ENCODE assay signal across 16 mouse cellular contexts in genomic region chr5:121664971-121665370, GRCm38 (mm10).
"Had no signal": no experiment of that assay in that cellular context is flagged by ENCODE, and none has a peak within 500 bp of the region (broad histone marks: within the 10 kb centered on the region; RNA-seq: fewer than 3 reads in every experiment).

No protein-coding gene starts in this region.

- H3K9ac ChIP-seq: neural tube, embryonic 13.5 days; neural tube, embryonic 15.5 days; stomach, embryonic 15.5 days had no signal

- H3K27me3 ChIP-seq: neural tube, embryonic 13.5 days; neural tube, embryonic 15.5 days; stomach, embryonic 15.5 days had no signal

- H3K4me3 ChIP-seq: neural tube, embryonic 13.5 days; neural tube, embryonic 15.5 days; stomach, embryonic 15.5 days had no signal

- H3K27ac ChIP-seq: neural tube, embryonic 13.5 days; neural tube, embryonic 15.5 days; stomach, embryonic 15.5 days; stomach, postnatal 0 days had no signal

- DNase-seq: retina, postnatal 1 day; right cerebral cortex, adult 18-20 months; right cerebral cortex, postnatal 14 days; right cerebral cortex, postnatal 25 days; right cerebral cortex, postnatal 4 days; spleen, adult 18-20 months; thymus, adult 18-20 months; thymus, adult 2 months; thymus, postnatal 14 days; thymus, postnatal 25 days; thymus, postnatal 36 days; thymus, postnatal 4 days had no signal
